Mouse (Mus musculus) spleen, postnatal 14 days (tissue): ENCODE measurements around the gene 6430548M08Rik.

Source experiments
- DNase-seq, 2 experiments: peaks; one replicate each; pipeline ENCODE4 v3.0.0; 2021 to 2022; ENCODE audit warnings: low spot score in 2 of 2

The 6430548M08Rik gene

GRCm38 (mm10) chr8:120143911-120144651 lies 30.1 kb downstream of the 6430548M08Rik start:
- DNase-seq: no peak

GRCm38 (mm10) chr8:120144652-120145301 lies 30.8 kb downstream of the 6430548M08Rik start:
- DNase-seq: no peak

DNA sequence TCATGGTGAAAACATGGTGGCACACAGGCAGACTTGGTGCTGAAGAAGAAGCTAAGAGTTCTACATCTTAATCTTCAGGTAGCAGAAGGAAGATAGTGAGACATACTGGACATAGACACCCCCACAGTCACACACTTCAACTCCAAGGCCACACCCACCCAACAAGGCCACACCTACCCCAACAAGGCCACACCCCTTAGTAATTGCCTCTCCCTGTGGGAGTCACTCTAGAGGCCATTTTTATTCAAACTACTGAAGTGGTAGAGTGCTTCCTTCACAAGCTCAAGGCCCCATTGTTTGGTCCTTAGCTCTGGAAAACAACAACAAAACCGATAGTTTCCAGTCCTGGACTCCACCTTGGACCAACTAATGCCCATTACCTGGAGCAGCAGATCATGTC lies 32.1 kb downstream of the 6430548M08Rik start:
- DNase-seq: no peak

DNA sequence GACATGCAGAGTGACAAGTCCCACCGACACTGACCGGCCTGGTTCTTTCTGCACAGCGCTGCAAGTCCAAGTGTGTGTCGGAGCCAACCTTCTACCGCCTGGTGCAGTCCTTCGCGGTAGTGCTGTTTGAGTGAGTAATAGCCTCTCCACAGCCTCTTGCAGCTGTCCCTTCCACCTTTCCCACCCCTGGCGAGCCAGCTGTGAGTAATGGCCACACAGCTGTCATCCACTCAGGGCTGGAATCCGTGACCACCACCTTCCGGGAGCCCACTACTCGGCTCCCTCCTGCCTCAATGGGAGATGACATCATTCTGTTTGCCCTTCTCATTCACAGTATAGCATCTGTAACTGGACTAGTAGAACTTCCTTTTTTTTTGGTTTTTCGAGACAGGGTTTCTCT lies 36.1 kb downstream of the 6430548M08Rik start:
- no peak for DNase-seq

DNA sequence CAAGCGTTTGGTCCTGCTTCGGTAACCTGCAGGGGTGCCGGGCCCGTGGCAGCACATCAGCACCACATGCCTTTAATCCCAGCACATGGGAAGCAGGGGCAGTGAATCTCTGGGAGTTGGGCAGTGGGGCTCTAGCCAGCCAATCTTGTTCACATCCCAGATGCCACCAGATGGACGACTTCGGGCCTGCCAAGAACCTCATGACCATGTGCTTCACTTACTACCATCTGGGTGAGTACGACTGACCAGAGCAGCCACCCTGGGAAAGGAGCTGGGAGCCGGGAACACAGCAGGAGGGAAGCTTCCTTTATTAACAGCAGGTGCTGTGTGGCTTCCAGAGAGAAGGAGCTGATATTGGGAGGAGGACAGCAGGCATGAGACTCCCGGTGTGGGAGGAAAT lies 37.2 kb downstream of the 6430548M08Rik start:
- DNase-seq: no peak

DNA sequence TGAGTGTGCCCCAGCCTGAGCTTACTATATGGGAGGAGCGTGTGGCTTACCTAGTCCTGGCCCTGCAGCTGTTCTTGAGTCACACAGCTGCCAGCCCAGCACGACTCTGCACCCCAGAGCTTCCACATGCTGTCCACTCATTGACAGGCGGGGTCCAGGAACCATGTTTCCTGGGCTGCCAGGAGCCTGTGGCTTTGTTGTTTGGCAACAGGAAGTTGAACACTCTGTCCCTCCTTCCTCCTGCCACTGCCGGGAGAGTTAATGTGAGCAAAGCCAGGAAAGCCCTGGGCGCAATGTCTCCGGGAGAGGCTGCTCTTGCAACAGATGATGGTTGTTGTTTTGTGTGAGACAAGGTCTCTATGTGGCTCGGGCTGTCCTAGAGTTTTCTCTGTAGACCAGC lies 38.7 kb downstream of the 6430548M08Rik start:
- DNase-seq: no peak

- no peak for DNase-seq
Measured at GRCm38 (mm10) chr8:120160366-120160765, 46.4 kb downstream of the 6430548M08Rik start.

- DNase-seq: no peak
Measured at GRCm38 (mm10) chr8:120161658-120162403, 47.9 kb downstream of the 6430548M08Rik start.

DNA sequence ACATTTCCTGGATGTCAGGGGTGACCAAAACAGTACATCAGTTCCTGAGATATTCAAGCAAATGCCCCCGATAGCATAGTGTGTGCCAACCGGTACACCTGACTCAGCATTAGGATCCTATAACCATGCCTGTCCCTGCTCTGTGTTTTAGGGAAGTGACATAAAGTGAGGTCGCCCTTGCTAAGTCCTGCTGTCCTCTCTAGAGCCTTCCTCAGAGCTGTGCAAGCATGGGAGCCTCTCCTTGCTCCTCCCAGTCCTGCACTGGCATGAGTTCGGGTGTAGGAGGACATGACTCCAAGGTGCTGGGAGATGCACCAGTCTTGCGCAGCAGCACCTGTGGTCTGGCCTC lies 48.4 kb downstream of the 6430548M08Rik start:
- no peak for DNase-seq

DNA sequence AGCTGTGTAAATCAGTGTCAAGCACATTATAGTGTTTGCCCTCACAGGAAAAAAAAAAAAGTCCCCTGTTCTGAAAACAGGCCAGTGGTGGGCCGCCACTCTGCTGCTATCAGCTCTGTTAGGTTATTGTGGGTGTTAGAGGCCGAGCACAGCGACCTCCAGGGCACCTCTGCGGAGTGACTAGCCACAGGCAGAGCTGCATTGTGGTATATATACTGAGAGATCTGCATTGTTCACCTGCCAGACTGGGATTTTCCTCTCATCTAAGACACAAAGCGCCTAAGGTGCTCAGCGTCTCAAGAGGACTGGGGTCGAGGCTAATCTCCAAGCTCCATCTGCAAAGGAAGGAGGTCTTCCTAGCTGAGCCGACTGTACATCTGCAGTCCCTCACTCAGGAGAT lies 49.4 kb downstream of the 6430548M08Rik start:
- DNase-seq: no peak

DNA sequence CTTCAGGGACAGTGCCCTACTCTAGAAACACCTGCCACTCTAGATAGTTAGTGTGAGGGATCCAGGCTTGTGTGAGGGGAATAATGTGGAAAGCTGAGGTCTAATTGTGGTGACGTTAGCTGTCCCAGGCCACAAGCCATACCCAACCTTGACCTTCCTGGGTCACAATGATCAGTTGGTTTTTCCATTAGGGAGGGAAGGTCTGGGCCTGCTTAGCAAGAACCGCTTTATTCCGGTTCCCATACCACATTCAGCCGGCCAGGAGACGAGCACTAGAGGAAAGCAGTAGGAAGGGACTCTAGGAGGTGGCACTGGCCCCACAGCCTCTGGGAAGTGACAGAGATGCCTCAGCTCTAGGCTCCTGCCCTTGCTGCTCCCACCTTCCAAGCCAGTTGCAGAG lies 50.1 kb downstream of the 6430548M08Rik start:
- DNase-seq: no peak

DNA sequence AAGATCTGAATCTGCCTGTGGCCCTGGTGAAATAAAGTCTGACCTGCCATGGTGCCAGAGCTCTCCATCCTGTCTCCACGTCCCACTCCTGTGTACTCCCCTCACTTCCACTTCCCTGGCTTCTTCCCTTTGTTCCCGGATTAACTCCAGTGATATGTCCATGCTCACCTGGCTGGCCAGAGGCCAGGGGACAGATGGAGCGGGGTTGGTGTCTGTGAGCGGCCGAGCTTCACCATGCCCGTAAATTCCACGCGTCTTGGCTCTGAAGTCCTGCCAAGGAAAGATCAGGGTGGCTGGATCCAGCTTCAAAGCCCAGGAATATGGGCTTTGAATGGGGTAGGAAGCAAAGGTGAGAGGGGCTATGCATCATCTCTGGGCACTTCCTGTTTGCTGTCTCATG lies 53.2 kb downstream of the 6430548M08Rik start:
- DNase-seq: no peak

DNA sequence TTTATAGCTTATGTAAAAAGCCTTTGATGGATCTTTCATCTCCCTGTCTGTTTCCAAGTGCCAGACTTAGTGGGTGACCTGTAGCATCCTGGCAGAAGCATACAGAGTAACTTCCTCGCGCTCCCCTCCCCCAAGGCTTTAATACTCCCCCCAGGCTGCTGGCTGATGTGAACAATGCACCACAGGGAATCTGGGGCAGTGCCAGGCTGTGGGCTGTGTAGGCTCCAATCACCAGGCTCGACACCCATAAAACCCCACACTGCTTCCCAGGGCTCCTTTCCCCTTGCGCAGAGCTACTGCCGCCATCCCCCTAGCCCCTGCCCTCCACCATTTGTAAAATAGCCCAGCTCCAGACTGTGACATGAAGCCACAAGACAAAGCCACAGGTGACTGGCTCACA lies 53.9 kb downstream of the 6430548M08Rik start:
- DNase-seq: no peak

GRCm38 (mm10) chr8:120169119-120169518 lies 55.2 kb downstream of the 6430548M08Rik start:
- DNase-seq: no peak

DNA sequence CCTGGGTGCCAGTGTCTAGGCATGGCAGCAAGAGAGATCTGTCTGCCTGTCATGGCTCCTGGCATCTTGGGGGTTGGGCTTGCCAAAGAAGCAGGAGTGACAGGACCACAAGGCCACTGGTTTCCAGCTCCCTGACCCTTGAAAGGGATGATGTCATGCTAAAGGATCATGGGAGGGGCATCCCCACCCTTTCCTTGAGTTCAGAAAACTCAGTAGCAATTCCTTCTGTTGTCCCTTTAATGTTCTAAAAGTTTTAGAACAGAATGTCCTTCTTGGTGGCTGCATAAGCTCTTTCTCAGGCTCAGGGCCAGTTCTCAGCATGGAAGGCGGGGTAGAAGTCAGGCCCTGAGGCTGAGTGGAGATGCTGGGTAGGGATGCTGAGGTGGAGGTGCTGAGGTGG lies 59.2 kb downstream of the 6430548M08Rik start:
- no peak for DNase-seq

DNA sequence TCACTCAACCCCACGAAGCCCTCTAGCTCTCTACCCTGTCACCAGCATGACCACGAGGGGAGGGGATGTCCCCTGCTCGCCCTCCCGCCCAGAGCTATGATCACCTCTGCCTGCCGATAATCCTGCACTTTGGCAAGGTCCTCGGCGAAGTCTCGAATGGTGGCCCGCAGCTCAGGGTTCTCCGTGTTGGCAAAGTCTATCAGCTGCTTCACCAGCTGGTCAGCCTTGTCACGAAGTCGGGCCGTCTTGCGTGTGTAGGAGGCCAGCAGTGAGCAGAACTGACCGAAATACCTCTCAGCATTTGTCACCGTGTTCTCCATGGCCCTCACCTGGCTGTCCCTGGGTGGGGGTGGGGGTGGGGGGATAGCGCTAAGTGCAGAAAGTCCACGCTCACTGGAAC lies 60.7 kb downstream of the 6430548M08Rik start:
- no peak for DNase-seq

DNA sequence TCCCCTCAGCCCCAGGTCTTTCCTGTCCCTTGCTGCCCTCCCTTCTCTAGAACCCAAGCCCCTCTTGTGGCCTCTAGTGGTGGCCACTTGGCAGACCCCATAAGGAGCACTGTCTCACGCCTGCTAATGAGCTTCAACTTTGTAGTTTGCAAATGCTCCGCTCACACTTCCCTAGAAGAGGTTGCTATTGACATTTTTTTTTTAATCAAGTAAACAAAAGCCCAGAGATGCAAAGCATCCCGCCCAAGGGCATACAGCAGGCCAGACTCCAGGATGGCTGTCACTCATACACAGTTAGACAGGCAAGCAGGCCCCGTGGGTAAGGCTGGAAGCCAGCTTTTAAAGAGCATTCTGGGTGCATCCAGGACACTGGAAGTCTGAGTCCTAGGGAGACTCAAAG lies 62.7 kb downstream of the 6430548M08Rik start:
- DNase-seq: no peak

DNA sequence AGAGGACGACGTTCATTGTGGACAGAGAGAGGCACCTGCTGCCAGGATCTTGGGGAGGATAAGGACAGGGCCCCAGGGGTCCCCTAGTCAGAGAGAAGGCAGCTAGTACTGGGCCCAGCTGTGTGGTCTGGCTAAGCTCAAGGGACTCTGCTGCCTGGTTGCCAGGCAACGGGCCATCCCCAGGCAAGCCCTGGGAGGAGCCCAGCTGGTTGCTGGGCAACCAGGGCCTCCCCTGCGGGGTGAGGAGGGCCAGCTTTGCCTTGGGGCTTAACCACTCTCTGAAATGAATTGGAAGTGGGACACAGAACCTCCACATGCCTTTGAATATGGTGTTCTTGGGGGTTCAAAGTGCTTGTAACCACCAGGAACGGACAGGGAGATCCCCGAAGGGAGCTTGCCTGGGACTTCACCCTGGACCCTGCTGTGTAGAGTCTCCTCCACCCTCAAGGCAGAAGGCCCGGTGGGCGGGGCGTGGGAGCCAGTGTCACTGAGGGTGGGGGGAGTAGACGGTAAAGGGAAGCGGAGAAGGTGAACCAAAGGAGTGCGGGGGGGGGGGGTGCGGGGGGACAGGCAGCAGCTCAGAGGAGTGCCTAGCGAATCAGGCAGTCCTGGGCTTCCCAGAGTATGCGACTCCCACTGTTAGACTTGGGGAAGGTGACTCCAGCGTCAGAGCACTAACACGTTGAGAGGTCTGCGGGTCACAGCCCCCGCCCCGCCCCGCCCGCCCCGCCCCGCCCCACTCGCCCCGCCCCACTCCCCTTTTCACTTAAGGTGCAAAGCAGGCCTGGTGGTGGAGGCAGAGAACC lies 63.6 kb downstream of the 6430548M08Rik start, which contains the start of gene Fam92b:
Gene Fam92b, minus strand, starts transcription at position 149 of the 806 bp plus-strand sequence.
- DNase-seq: peak; percentile 20 to 29

DNA sequence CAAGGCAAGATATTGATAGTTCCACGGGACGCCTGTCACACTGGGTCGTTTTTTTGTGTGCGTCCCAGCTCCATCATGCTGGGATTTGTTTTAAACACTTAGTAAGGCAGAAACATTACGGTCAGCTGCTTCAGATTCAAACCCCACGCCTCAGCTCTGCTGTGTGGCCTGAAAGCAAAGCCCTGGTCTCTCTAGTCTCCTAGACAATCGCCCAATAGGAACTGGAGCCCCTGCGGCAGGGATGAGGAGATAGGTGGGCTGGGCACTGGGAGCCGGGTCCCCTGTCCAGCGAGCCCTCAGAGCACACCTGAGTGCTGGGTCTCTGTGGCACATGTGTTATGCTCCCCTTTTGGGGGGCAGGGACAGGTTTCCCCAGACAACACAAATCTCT lies 64.2 kb downstream of the 6430548M08Rik start:
- no peak for DNase-seq

DNA sequence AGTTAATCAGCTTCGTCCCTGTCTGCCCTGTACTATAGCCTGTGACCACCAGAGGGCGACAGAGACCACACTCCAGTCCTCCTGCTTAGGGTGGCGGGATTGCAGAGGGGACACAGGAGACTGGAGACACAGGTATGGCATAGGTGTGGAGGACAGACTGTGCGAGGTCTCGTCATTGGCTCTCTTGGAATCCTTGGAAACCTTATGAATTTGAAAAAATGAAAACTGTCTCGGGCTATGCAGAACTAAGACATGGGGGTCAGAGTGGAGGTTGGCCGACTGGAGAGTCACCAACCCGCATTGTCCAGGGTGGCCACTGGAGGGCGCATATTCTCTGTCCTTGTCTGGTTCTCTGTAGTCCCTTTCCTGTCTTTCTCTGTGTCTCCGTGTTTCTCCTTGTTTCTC lies 65.1 kb downstream of the 6430548M08Rik start:
- DNase-seq: peak; percentile 66 to 78

DNA sequence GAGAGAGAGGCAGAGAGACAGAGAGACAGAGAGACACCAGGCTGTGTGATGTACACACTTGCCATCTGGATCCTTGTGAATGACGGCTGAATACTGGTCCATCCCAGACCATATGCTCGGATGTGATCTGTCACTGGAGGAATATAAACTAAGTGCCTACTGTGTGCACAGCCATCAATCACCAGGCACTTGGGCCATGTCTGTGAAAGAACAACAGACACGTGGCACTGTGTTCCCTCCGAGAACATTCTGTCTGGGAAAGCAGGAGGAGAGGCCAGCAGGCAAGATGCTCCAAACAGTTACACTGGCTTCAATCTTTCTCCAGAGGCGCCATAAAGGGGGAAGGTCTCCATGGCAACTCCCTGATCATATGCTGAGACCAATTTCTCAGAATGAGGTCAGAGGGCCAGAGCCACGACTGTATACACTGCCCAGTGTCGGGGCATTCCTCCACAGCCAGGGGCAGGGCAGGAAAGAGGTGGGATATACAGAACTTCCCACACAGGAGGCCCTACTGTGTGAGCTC lies 66.6 kb downstream of the 6430548M08Rik start:
- no peak for DNase-seq

- DNase-seq: no peak
Measured at GRCm38 (mm10) chr8:120181274-120181673, 67.3 kb downstream of the 6430548M08Rik start.
